Mouse (Mus musculus) spleen, postnatal 4 days (tissue): ENCODE measurements at regions not wholly inside any gene's neighbourhood (a gene's known extent, or its start where the extent isn't known, plus 50 kb on each side); places are given as distances from the start of the nearest gene placed in this dataset.

ENCODE experiments used
- DNase-seq, 2 experiments: peaks; one replicate each; pipeline ENCODE4 v3.0.0; 2022; ENCODE audit warnings: low spot score in 2 of 2

DNA sequence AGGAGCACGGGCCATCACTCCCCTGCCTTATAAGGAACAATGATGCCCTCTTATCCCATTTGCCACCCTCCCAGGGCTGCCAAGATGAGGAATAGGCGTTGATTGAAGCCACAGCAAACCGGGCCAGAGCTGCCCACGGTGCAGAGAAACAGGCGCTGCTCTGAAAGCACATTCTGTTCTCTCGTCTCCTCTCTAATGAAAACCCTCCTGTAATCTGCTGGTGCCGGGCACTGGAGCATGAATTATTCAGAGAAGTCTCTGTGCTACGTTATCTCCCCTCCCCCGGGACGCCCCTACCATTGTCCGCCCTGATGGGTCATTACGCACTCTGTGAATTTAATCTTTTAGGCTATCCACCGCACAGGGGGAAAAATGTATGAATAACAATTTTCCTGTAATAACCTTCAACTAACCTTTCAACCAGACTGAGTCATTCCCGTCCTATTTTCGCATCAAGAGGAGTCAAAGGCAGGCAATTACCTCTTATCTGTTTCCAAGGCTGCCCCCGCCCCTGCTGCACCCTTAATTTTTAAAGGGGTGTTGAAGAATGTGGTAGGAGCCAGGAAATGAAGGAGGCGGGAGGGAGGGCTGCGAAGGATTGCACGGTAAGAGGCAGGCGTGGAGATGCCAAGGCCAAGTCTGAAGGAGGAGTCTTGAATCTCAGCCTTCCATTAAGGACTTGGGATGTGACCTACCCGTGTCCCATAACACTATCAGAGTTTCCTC, 201.6 kb downstream of the Tle3 start:
- DNase-seq: no peak

DNA sequence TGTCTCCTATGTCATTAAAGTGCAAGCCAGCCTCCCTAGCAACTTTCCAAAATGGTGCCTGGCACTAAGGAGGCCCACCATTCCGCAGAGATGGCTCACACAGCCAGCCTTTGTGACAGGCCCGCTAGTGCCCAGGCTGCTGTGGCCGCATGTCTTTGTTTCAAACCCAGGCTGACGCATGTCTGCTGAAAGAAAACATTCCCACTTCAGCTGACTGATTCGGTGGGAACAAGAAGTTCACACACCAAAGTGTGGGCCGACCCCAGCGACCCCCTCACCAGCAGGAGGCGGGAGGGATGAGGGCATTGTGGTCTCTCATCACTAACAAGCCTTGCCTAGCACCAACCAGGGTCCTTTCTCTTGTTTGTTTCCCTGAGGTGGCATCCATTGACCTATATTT, 190.9 kb downstream of the Tle3 start:
- no peak for DNase-seq

GRCm38 (mm10) chr9:61561551-61561950, 189.4 kb downstream of the Tle3 start:
- DNase-seq: no peak

- DNase-seq: no peak
Measured at GRCm38 (mm10) chr9:61558621-61559020, 186.5 kb downstream of the Tle3 start.

DNA sequence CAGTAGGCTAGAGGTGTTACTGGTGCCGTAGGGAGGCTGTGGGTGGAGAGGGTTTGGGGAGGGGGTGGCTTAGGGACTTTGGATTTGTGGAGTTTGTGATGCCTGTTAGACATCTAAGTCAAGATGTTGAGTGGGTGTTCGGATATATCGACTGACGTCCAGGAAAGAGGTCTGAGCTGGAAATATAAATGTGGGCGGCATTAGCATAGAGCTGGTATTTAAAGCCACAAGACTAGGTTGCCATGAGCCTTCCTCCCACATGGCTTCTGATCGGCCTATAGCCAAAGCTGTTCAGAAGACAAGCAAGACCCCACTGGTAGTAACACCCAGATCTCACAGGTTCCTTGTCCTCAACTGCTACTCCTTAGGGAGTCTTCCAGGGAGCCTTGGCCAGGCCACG, 184.9 kb downstream of the Tle3 start:
- DNase-seq: no peak

DNA sequence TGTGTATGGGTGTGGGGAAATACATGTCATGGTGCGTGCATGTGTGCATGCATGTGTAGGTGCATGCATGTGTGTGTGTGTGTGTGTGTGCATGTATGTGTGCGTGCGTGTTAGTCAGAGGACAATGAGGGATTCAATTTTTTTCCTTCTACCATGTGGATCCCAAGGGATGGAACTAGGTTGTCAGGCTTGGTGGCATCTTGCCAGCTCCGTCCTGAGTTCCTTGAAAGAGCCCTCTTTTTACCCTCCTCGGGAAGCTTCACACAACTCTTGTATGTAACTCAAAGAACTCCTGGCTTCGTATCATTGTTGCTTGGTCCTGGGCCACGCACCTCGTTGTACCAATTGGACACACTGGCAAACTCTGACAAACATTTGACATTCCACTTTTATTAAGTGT, 183.0 kb downstream of the Tle3 start:
- no peak for DNase-seq

- DNase-seq: no peak
Measured at GRCm38 (mm10) chr9:61554611-61555010, 182.4 kb downstream of the Tle3 start.

DNA sequence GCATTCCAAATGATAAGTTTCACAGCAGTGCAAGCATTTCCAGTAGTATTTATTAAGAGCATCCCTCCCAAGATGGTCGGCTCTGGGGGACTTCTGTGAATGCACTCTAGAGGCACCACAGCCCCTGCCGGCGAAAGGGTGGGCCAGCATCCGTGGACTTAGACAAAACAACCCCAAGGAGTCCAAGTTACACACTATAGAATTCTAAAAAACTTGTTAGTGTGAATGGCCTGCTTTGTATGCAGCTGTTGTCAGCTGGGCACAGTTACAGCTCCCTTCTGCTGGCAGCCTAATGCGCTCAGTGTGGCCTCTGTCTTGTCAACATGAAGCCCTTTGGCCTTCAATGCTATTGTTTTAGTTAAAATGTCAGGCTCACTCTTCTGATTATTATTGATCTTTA, 181.5 kb downstream of the Tle3 start:
- DNase-seq: no peak

- no peak for DNase-seq
Measured at GRCm38 (mm10) chr9:61551361-61551760, 179.2 kb downstream of the Tle3 start.

DNA sequence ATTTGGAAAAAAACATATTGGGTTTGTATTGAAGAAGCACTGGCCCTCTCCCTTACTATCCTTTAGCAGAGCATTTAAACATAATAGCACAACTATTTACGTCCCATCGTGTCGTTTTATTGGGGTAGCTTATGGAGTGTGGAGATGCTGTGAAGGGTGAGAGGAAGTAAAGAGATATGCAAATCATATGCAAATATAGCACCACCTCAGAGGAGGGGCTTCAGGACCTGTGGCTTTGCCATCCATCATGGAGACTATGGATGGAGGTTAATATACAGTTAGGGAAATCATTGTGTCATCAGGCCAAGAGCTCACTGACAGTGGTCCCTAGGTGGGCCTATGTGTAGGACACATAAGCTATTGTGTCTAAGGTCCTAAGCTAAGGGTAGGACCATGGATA, 178.2 kb downstream of the Tle3 start:
- DNase-seq: no peak

GRCm38 (mm10) chr9:61549692-61550241, 177.6 kb downstream of the Tle3 start:
- no peak for DNase-seq

- DNase-seq: no peak
Measured at GRCm38 (mm10) chr9:61537316-61538189, 165.4 kb downstream of the Tle3 start.

- DNase-seq: no peak
Measured at GRCm38 (mm10) chr9:61533237-61533636, 161.1 kb downstream of the Tle3 start.

DNA sequence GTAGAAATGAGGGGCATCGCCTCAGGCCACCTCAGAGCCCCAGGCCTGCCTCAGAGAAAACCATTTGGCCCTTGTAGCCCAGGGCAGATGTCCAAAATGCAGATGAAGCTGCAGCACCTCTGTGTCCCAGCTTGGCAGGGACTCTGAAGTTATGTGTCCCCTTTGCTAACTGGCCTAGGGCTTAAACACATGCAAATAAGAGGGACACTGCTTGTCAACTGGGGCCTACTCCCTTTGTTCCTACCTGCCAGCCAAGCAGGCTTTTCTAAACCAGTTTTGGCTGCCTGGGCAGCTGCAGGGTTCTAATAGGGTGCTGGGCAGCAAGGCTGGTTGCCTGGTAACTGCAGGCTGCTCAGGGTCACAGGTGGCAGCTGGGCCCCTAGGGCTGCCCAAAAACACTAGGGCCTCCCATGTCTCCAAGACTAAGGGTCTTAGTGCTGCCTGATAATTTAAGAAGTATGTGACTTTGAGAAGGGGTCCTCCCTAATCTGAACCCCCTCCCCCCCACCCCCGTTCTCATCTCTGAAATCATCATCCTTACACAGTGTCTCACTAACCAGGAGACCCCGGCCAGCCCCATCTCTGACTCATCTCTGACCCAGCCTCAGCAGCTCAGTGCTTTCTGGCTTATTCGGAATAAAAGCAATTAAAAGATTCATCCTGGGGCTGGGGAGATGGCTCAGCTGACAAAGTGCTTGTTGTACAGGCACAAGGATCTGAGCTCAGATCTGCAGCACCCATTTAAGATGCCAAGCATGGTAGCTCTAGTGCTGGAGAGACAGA, 158.3 kb downstream of the Tle3 start:
- no peak for DNase-seq

DNA sequence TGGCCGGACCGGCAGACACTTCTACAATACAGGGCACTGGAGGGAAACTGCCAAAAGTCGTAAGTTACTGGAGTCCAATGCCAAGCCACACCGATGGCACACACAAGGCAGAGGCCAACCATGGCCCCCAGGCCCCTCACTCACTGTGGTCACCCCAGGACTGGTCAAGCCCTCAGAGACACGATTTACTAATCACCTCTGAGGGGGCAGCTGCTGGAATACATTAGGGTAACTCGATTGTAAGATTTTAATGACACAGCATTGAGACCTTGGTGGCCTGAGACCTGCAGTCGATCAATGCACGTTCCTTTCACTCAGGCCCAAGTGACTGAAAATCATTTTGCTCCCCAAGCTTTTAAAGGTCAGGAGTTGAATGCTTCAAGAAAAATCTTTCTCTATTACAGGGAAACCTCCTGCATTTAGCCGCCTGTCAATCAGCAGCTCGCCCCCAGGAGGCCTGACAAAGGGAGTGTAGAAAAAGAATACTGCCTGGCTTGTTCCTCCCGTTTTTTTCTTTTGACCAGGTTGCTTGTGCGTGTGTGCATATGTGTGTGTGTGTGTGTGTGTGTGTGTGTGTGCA, 156.2 kb downstream of the Tle3 start:
- no peak for DNase-seq

DNA sequence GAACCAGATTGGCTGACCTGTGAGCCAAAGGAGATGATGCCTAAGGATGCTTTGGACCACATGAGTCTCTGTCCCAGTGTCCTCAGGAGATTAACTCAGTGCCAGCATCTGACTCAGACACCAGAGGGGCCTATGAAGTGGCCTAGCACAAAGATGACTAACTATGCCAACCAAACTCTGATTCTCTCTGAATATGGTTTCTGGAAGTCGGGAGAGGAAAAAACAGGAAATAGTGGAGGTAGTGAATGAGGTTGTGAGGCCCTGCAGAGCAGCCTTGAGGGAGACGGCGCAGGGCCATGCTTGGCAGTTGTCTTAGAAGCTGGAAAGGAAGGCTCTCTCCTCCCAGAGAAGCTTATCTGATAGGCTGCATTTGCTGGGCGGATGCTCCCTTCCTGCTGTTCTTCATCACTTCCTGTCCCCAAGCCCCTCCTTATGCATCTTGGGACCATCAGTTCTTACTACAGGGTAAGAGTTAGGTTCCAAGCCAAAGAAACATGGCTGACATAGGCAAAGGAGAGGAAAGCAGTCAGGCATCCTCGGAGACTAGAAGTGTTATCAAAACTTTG, 155.4 kb downstream of the Tle3 start:
- DNase-seq: no peak

- DNase-seq: no peak
Measured at GRCm38 (mm10) chr9:61520136-61520535, 148.0 kb downstream of the Tle3 start.

DNA sequence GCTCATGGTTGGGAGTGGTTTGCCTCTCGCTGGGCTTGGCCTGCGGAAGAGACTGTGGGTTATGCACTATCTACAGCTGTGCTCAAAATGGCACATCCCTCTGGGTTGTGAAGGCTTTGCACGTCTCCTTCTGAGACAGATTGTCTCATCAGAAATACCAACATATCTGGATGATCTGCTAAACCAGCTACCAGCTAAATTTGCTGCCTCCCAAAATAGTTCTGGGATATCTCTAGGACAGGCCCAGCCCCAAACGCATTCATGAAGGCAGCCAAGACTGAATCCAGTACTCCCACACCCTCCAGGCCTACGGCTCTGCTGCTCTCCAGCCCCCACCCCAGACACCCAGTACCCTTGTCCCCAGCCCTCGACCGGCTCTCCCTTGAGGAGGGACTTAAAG, 145.7 kb downstream of the Tle3 start:
- no peak for DNase-seq

GRCm38 (mm10) chr9:61511436-61511835, 139.3 kb downstream of the Tle3 start:
- no peak for DNase-seq

- no peak for DNase-seq
Measured at GRCm38 (mm10) chr9:61510217-61510893, 138.2 kb downstream of the Tle3 start.
